Mouse (Mus musculus): Measurements from ENCODE around the gene Ago3. TPM values are rescaled to one million over a fixed set of nuclear protein-coding genes. Genes with fewer than 3 reads are reported as not detected.

Ago3 gene
- 9.7 and 9.9 TPM in 2 replicates for total RNA-seq (2017)

DNA sequence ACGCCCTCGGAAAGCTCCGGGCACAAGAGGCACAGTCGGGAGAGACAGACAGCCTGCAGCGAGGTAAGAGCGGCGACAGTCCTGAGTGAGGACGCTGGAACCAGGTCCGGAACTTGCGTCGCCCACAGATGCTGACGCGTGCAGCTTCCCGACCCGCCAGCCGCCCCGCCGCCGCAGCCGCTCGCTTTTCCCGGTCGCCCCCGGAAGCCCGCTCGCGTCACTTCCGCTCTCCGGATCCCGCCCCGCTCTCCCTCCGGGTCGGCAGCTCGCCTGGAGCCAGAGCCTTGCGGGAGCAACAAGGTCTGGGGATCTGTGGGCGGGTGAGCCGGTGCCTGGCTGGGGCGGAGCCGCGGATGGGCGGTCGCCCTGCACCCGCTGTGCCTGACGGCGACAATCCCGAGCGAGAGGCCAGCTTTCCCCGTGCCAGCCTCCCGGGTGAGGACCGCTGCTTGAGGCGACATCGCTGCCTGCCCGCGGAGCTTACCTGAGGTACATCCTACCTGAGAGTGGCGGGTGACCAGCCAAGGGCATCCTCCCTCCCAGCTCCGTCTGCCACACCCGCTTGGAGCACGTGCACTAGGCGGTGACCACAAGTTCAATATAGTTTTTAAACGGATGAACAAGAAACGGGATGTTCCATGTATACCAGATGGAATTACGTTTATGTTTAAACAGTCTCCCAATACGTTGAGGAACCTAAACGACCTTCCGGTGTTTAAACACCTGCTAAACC is at the start of gene Ago3:
Ago3 (minus strand) TSS at position 210 of the 733 bp plus-strand sequence.
- peak; percentile 70 for ATAC-seq (ENCODE audit: extremely low read depth, insufficient number of reproducible peaks, low FRiP score, poor library complexity, severe bottlenecking)

DNA sequence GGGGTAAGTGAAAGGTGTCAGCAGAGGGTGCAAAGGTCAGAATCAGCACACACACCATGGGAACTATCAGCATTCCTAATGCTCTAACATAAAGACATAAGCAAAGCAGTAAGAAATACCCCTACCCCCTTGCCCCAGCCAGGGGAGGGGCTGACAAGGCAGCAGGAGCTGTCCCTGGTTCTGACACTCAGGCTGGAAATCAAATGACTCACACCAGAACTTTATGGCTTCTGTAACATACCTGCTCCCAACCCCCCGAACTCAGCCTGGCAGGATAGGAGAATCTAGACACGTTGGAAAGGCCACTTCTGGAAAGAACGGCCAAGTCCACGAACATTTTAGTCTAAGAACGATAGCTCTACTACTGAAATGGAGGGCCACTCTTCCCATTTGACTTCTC is 43.7 kb upstream of the Ago3 start:
- no peak for ATAC-seq (ENCODE audit: extremely low read depth, insufficient number of reproducible peaks, low FRiP score, poor library complexity, severe bottlenecking)

DNA sequence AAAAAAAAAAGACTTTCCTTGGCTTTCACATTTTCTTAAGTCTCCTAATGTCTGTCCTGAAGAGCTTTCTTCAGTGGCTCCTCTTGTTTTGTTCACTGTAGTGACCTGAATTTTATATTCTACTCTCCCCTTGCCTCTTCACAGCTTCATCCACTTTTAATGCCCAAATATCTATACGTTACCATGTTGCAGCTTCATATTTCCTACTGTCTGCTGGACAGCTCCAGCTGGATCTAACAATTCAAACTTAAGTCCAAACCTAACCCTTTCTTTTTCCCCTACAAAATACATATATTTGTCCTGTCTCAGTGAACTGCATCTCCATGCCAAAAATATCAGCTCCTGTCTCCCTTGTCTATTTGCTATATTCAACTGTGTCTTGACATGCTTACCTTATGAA is 40.0 kb upstream of the Ago3 start:
- no peak for ATAC-seq (ENCODE audit: extremely low read depth, insufficient number of reproducible peaks, low FRiP score, poor library complexity, severe bottlenecking)

DNA sequence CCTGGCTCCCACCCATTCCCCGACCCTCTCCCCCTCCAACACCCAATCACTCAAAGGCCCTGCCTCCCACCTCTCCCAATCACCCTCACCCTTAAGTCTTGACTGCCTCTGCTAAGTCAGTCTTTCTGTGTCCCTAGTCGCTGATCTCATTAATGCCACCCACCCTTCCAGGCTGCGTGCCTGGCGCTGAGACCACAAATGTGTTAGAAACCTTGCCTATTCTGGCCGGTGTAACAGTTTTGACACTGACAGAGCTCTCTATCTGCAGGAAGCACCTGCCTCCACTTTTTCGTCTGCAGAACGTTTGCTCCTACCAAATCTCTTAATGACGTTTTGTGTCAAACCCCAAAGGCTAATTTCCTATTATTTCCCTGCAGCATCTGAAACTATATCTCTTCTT is 39.6 kb upstream of the Ago3 start:
- ATAC-seq (ENCODE audit: extremely low read depth, insufficient number of reproducible peaks, low FRiP score, poor library complexity, severe bottlenecking) = no peak

DNA sequence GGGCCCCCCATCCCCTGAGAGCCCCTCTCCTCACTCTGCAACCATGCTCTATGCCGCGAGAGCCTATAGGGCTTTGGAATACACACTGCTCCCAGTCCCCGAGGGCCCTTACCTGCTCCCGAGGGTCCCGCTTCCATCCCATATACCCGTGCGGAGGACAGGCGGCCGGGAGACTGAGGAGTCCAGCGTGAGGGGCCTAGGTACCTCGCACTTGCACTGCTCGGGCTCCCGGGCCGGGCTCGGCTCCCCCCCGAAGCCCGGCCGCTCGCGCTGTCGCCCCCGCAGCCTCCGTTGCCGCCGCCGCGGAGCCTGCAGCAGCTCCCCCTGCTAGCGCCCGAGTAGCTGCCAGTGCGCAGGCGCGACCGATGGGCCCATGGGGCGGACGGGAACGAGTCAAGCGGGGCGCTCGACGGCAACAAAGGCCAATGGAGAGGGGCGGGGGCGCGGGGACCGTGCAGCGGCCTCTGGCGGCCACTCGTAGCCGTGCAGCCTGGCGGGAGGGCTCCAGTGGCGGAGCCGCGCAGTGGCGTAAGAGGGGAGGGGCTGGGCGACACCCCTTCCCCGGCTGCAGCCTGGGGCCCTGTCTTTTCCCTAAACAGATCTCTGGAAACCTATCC is 39.0 kb upstream of the Ago3 start, which contains the start of gene Ago1:
Ago1 (minus strand) TSS at position 299 of the 617 bp plus-strand sequence.
- ATAC-seq (ENCODE audit: extremely low read depth, insufficient number of reproducible peaks, low FRiP score, poor library complexity, severe bottlenecking) = peak; percentile 94

DNA sequence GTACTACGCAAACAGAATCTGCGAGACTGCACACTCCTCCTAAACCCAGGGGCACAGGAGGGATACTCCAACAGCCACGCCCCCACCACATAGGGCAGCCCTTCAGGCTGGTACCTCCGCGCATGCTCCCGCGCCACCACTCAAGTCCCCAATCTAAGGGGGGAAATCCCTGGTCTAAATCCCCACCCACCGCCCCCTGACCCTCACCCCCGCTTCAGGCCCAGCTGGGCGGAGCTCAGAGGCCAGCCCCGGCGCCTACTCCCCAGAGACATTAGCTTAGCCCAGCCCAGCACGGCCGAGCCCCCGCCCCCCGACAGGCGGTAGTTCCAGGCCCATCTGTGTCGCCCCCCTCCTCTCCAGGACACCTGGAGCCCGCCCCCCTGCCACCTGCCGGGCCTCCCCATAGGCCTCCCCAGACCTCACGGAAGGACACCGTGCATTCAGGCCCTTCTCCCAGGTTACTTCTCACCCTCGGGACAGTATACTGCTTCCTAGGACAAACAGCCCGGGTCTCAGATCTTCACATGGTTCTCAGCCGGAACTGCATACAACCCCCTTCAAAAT is 38.4 kb upstream of the Ago3 start:
- peak; percentile 13; the same call in 1 of the 2 replicates for ATAC-seq (ENCODE audit: extremely low read depth, insufficient number of reproducible peaks, low FRiP score, poor library complexity, severe bottlenecking)

DNA sequence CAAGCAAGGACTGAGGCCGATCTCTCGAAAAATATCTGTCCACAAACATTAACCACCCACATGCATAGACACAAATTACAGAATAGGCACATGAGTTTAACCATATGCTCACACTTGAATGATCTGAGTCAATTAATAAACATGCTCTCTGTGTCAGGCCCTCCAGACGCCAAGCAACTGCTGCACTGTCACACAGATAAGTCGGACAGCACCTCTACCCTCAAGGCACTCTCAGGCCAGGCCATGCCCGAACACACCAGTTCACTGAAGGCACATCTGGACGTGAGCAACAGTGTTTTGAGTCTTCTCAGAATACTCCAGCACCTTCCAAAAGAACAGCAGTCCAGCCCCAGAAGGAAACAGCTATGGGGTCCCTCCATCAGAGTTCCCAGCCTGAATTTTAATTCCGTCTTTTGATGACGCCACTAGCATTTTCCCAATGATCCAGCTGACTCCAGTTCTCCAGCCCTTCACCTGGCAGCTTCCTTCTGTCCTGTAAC is 36.9 kb upstream of the Ago3 start:
- ATAC-seq (ENCODE audit: extremely low read depth, insufficient number of reproducible peaks, low FRiP score, poor library complexity, severe bottlenecking) = no peak

DNA sequence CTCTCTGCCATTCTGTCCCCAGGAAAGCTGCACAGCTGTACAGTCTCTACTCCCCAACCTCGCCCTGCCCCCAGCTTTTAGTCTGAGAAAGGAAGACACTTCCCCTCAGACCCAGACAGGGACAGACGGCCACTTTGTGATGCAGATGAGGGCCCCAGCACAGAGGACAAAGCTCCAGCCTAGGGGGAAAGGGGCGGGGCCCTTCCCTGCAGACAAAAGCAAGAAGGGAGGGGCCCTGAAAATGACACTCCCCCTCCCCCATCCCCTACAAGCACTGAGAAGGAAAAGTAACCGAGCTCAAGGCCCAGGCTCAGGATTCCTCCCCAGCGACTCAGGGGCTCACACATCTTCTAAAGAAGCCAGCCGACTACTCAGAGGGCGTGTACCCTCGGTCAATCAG is 36.5 kb upstream of the Ago3 start:
- no peak for ATAC-seq (ENCODE audit: extremely low read depth, insufficient number of reproducible peaks, low FRiP score, poor library complexity, severe bottlenecking)

DNA sequence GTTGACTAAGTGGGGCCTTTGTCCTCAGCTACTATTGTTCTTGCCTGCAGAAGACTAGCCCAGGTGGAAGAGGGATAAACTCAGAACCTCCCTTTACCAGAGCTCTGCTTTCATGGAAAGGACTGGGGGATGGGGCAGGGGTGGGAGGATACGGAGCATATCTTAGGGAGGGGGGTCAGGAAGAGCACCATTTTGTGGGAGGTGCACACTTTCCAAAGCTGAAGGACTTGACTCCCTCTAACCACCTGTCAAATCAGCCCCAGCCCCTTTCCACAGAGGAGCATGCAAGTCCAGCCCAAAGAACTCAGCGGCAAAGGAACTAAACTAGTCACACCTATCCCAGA is 35.5 kb upstream of the Ago3 start:
- no peak for ATAC-seq (ENCODE audit: extremely low read depth, insufficient number of reproducible peaks, low FRiP score, poor library complexity, severe bottlenecking)

DNA sequence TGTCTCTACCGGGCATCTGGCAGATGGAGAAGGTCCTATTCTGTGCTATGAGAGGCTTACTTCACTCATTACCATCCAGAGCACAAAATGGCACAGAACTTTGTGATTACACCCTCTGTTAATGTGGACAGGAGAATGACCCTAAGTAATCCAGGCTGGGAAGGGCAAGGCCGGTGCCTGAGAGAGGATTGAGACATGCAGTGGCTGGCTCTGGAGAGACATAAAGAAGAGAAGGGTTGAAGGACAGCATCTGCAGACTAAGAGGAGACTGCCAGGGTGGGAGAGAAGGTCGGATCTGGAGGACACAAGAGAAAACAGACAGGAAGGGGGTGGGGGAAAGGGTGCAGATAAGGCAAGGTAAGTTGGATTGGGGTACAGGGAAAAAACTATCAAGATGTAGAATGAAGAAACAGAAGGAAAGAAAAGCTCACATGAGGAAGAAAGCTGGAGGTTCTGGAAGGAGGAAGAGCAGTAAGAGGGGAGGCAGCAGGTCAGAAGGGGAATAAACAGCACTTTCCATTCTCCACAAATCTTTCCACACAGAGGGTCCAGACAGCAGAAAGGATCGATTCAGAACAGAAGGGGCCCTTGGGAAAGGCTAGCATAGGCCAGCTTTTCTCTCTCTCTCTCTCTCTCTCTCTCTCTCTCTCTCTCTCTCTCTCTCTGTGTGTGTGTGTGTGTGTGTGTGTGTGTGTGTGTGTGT is 35.0 kb upstream of the Ago3 start:
- ATAC-seq (ENCODE audit: extremely low read depth, insufficient number of reproducible peaks, low FRiP score, poor library complexity, severe bottlenecking) = no peak

DNA sequence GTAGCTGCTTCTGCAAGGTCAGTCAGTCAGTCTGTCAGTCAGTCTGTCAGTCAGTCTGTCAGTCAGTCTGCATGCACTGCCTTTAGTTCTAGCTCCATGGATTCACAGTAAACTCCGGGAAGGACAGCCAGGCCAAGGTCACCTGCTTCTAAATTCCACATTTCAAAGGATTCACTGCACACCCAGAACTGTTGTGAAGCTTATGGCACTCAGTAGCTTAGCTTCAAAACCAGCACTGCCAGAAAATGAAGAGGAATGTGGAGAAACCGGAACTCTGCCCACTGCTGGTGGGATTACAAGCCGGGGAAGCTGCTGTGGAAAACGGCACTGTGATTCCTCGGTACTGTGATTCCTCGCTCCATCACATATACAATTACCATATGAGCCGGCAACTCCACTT is 26.1 kb upstream of the Ago3 start:
- no peak for ATAC-seq (ENCODE audit: extremely low read depth, insufficient number of reproducible peaks, low FRiP score, poor library complexity, severe bottlenecking)

DNA sequence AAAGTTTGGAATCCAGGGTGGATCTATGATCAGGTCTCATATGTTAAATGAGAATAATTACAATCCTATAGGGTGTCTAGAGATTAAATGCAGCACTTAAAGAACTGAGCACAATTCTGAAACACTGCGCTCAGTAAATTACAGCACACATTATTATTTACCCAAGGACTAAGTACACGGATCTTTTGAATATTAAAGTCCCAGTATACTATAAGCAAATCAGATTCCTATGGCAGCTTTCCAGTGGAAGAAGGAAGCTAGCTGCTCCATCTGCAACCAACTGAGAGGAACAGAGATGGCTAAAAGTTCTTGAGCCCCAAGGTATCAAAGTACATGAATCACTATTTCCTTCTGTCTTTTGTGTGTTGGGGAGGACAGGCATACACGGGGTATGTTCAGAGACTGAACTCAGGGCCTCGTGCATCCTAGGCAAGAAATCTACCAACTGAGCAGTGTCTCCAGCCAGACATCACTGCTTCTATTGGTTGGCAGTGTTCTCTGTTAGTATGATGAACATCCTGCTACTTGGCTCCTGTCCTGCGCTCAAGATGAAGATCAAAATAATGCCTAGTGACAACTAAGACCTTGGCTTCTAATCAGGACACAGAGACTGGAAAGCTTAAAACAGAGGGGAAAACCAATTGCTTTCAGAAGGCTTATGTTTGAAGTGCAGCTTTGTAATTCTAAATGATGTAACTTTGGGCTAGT is 25.3 kb upstream of the Ago3 start:
- ATAC-seq (ENCODE audit: extremely low read depth, insufficient number of reproducible peaks, low FRiP score, poor library complexity, severe bottlenecking) = no peak

DNA sequence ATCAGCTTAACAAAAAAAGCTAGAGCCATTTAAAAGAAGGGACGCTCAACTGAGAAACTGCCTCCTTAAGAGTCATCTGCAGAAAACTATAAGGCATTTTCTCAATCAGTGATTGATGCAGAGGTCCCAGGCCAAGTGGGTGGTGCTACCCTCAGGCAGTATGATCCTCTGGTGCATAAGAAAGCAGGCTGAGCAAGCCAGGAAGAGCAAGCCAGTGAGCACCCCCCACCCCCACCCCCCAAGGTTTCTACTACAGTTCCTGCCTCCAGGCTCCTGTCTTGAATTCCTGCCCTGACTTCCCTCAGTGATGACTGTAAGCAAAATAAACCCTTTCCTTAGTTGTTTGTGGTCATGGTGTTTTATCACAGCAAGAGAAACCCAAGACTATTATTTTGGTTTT is 20.9 kb upstream of the Ago3 start:
- no peak for ATAC-seq (ENCODE audit: extremely low read depth, insufficient number of reproducible peaks, low FRiP score, poor library complexity, severe bottlenecking)

DNA sequence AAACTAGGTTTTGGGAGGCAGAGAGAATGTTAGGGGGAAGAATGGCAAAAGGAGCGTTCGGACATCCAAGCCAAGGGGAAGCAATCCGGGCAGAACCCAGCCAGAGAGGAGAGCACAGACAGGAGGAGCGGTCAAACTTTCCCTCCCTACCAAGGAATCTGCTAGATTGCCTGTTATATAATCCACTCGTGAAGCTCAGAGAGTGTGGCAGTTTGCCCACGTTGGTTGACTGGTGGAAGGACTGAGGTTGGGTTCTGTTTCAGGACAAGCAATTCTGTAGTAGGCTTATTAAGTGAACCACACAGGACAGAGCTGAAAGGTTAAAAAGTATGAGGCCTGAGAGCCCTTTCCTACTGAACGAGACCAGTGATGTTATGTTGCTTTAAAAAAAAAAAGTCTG is 17.8 kb upstream of the Ago3 start:
- ATAC-seq (ENCODE audit: extremely low read depth, insufficient number of reproducible peaks, low FRiP score, poor library complexity, severe bottlenecking) = no peak

DNA sequence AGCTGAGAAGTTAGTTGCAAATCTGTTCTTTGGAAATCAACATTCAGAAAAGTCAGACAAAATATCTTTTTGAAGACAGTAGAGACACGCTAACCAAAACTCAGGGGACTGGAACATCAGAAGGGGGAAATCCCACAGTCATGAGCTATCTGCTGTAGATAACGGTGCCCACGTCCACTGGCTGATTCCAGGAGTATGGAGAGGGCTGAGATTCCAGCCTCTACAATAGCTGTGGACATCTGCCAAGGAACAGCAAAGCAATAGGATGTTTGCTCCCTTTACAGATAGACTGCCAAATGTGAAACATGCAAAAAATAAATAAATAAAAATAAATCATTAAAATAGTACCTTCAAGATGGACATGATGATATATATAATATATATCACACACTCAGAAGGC is 15.2 kb upstream of the Ago3 start:
- ATAC-seq (ENCODE audit: extremely low read depth, insufficient number of reproducible peaks, low FRiP score, poor library complexity, severe bottlenecking) = no peak

DNA sequence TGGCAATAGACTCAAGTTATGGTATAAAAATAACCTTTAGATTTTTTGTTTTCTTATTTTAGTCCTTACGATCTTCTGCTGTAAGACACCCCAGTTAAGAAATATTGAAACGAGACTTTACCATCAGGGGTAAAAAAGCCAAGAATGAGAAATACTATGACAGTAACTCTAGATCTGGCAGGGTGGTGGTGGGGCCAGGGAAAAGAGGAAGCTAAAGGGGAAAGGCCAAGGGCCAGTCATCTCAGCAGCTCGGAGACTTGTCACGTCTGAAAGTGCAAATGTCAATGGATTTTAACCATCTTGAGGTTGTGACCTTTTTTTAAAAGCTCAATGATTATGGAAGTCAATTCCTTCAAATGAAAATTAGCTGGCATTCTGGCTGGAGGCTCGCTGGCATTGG is 8.9 kb upstream of the Ago3 start:
- ATAC-seq (ENCODE audit: extremely low read depth, insufficient number of reproducible peaks, low FRiP score, poor library complexity, severe bottlenecking) = no peak

DNA sequence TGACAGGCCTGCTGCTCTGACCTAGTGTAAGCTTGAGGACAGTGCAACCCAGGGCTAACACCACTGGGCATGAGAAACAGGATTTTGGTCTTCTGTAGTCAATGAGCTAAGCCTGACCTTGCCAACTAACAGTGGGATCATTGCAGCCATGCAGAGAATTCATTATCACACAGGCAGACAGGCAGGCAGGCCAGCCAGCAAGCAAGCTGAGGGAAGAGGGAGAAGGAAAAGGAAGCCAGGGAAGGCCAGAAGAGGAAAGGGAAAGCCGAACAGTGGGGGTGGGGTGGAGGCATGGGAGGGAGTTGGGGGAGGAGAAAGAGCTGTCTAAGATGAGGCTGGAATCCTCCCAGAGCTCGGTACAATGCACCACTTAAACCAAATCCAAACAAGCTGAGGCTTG is 6.9 kb upstream of the Ago3 start:
- no peak for ATAC-seq (ENCODE audit: extremely low read depth, insufficient number of reproducible peaks, low FRiP score, poor library complexity, severe bottlenecking)

DNA sequence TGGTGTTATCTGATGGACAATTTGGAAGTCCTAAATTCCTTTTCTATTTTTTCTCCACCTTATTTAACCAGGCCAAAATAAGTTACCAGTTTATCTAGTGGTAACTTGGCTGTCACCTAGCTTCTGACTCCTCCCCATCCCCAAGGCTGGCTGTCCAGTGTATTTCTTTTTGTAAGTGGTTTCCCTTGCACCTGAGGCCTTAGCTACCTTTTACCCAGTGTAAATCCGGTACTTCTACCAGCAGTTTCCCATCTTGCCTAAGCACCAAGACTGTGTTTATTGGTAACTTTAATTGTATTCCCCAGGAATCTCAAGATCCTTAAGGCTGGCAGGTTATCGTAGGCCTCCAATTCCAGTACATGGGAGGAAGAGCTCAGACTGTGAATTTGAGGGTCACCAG is 4.7 kb upstream of the Ago3 start:
- ATAC-seq (ENCODE audit: extremely low read depth, insufficient number of reproducible peaks, low FRiP score, poor library complexity, severe bottlenecking) = no peak

DNA sequence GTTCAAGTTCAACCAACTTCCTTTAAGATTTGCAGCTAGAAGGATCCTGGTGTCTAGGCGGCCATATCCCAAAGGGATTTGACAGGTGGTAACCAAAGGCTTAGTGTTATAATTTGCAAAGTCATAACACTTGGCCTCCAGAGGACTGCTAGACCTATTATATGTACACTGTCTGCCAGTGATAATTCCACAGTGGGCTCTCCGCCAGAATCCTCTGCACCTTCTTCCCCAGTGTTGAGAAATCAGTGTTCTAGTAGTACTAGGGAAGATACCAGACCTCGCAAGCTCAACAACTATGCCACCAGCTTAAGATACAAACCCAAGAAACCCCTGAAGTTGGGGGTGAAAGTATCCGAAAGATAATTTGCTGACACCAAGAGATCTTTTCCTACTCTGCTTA is 3.8 kb upstream of the Ago3 start:
- no peak for ATAC-seq (ENCODE audit: extremely low read depth, insufficient number of reproducible peaks, low FRiP score, poor library complexity, severe bottlenecking)
